Mouse (Mus musculus): ENCODE measurements around the gene Elavl3. TPM values are rescaled to one million over a fixed set of nuclear protein-coding genes. Genes with fewer than 3 reads are reported as not detected.
A peak's percentile ranks its signal among the peaks of the same experiment; 100 is the strongest.
"Not testable (repeated sequence)": the region's sequence is repeated elsewhere in the genome, so short reads cannot be mapped to it uniquely, and the experiment has no call there.

Elavl3 gene
- polyA plus RNA-seq, 1 experiment from 2014 or later = 8.2 TPM

DNA sequence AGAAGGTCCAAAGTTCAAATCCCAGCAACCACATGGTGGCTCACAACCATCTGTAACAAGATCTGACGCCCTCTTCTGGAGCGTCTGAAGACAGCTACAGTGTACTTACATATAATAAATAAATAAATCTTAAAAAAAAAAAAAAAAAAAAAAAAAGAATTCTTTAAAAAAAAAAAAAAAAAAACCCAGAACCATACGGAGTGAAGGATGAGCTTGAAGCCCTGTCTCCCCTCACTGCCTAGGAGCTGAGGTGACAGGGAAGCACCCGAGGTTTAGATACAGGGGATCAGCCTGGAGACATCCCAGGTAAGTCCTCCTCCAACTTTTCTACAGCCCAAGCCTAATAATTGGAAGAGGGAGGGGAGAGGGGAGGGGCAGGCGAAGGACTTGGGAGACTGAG, 24.0 kb upstream of the Elavl3 start:
- H3K36me3 ChIP-seq (replicated peaks) = peaks cover 56% of the 10 kb centered on the region
- H3K4me1 ChIP-seq; H3K9me3 ChIP-seq; DNase-seq (ENCODE audit: low spot score); H3K27me3 ChIP-seq (replicated peaks; ENCODE audit: low read depth, poor library complexity, severe bottlenecking); H3K4me3 ChIP-seq; H3K27ac ChIP-seq (replicated peaks): not testable (repeated sequence)
- WGBS = 82% methylated on average over 5 of the region's 5 CpGs

DNA sequence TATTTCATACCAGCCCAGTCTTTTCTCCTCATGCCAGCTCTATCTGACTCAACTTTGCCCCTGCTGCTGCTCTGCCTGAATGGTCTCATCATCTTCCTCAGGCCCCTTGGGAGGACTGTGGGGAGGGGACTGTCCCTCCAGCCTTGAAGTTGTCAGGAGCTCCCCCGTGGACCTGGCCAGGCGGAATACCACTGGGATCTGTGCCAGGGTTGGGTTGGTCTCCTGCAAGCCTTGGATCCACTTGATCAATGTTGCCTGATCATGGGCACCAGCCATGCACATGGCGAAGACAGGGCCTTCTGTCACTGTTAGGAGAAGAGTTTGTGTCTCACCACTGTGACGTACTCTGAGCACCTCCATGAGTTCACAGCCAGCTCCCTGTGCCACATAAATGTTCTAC, 20.5 kb upstream of the Elavl3 start:
- DNase-seq (ENCODE audit: low spot score) = no peak
- Histone ChIP-seq H3K36me3 (replicated peaks) (peaks cover 66% of the 10 kb centered on the region), H3K4me3 (0 out of 2 replicates have a peak overlapping the region, but pooled peaks have one; percentile 13), H3K27ac (replicated peaks) (no peak overlapping the region), H3K9me3 (no peaks in the 10 kb centered on the region), H3K4me1 (peaks cover 18% of the 10 kb centered on the region), H3K27me3 (replicated peaks; ENCODE audit: low read depth, poor library complexity, severe bottlenecking) (no peaks in the 10 kb centered on the region)
- WGBS = 92% methylated on average over 4 of the region's 4 CpGs

DNA sequence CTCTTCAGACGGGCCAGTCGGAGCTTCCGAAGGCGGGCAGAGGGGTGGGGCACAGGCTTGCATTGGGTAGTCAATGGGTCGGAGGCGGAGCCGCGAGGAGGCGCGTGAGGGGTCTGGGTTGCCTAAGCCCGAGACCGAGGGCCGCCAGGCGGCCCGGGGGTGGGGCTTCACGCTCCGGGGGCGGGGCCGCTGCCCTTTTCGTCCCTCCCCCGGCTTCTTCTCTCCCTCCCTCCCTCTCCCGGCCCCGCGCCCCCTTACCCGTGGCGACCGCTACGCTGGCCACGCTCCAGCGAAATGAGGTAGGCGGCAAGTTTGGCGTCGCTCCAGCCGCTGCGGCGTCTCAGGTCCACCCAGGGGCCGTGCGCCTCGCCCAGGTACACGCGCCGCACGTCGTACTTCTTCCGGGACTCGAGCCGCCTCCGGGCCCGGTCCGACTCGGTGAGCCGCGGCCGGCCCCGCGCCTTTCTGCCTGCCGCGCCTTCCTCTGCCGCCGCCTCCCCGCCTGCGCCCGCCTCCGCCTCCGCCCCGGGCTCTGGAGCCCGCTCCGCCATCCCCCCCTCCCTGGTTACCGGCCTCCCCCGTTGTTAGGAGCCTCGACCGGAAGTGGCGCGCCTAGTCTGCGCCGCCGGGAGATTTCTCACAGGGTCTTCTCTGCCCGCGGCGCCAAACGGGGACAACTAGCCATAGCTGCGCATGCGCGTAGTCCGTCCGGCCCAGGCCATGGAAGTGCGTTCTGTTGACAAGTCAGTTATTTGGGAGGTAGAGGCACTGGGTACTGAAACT, 19.2 kb upstream of the Elavl3 start, which contains the start of the genes Gm49318 and Zfp653:
Gene Gm49318, minus strand, starts transcription at position 469 of the 783 bp plus-strand sequence.
Gene Zfp653, minus strand, starts transcription at position 586 of the 783 bp plus-strand sequence.
- Histone ChIP-seq H3K27me3 (replicated peaks; ENCODE audit: low read depth, poor library complexity, severe bottlenecking) (no peaks in the 10 kb centered on the region), H3K27ac (replicated peaks) (peak within 1 kb of the TSS; percentile 99), H3K36me3 (replicated peaks) (peaks cover 67% of the 10 kb centered on the region), H3K9me3 (no peaks in the 10 kb centered on the region), H3K4me1 (peaks cover 18% of the 10 kb centered on the region), H3K4me3 (peak within 1 kb of the TSS; percentile 92)
- under 1% methylated on average over 87 of the region's 87 CpGs for WGBS
- DNase-seq (ENCODE audit: low spot score) = peak; percentile 98

DNA sequence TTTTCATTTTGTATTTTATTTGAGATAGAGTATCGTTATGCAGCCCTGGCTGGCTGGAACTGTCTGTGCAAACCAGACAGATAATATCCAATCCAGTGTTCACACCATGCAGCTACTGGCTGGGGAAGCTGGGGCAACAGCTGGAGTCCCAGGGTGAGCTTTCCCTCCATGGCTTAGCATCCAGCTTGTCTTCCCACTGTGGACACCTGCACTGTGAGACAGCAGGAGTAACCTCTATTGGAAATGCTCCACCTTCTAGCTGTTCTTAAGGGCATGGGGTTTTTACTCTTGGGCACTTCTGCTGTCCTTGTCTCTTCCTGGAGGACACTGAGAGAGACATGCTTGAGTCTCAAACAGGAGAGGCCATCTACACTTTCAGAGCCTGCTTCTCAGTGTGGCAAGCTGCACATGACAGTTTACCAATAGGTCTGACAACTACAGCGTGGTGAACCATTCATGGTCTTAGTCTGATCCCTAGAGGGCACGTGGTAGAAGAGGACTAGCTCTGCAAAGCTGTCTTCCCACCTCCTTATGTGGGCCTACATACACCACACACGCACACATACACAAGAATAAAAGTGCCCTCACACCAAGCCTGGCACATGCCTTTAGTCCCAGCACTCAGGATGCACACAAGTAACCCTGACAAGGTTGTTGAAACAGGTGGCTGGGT, 18.2 kb upstream of the Elavl3 start:
- H3K4me3 ChIP-seq = peak overlapping the region; percentile 92
- peaks cover 18% of the 10 kb centered on the region for H3K4me1 ChIP-seq
- H3K27me3 ChIP-seq (replicated peaks; ENCODE audit: low read depth, poor library complexity, severe bottlenecking) = no peaks in the 10 kb centered on the region
- peak overlapping the region; percentile 99; the same call in 1 of the 2 replicates for H3K27ac ChIP-seq (replicated peaks)
- H3K36me3 ChIP-seq (replicated peaks) = peaks cover 73% of the 10 kb centered on the region
- no peaks in the 10 kb centered on the region for H3K9me3 ChIP-seq
- DNase-seq (ENCODE audit: low spot score) = no peak
- 76% methylated on average over 4 of the region's 4 CpGs for WGBS

DNA sequence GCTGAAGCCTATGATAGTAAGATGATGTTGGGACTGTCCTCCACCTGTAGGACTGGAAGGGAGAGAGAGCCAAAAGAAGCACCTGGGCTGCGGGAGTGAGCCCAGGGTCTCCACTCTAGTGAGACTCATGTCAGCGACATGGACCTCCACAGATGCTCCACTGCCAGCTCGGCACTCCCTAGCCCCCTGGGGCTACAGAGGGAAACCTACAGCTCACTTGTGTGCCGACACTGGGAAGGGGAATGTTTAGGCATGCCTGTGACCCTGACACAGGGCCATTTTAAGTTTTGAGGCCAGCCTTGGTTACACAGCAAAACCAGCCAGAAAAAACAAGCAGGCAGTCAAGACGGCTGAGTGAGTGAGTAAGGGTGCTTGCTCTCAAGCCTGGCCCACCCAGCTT, 15.4 kb upstream of the Elavl3 start:
- 78% methylated on average over 5 of the region's 5 CpGs for WGBS
- Histone ChIP-seq H3K27me3 (replicated peaks; ENCODE audit: low read depth, poor library complexity, severe bottlenecking) (no peaks in the 10 kb centered on the region), H3K27ac (replicated peaks) (no peak overlapping the region), H3K36me3 (replicated peaks) (peaks cover 75% of the 10 kb centered on the region), H3K4me1 (peaks cover 18% of the 10 kb centered on the region), H3K9me3 (no peaks in the 10 kb centered on the region), H3K4me3 (no peak overlapping the region)
- DNase-seq (ENCODE audit: low spot score) = no peak

DNA sequence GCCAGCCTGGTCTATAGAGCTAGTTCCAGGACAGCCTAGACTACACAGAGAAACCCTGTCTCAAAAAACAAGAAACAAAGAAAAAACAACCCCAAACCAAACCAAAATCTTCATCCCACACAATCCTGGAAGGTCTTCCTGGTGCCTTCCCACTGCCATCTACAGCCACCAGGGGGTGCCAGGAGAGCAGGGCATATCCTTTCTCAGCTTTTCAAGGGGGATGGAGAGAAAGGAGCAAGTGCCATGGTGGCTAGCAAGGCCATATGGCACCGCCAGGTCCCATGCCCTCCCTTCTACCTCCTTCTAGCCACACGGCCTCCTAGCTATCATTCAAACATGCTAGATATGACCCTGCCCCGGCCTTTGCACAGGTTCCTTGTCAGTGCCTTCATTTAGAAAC, 14.6 kb upstream of the Elavl3 start:
- Histone ChIP-seq H3K4me1 (peaks cover 14% of the 10 kb centered on the region), H3K4me3 (no peak overlapping the region), H3K36me3 (replicated peaks) (peaks cover 82% of the 10 kb centered on the region), H3K27me3 (replicated peaks; ENCODE audit: low read depth, poor library complexity, severe bottlenecking) (no peaks in the 10 kb centered on the region), H3K27ac (replicated peaks) (no peak overlapping the region), H3K9me3 (no peaks in the 10 kb centered on the region)
- WGBS = 77% methylated on average over 3 of the region's 3 CpGs
- DNase-seq (ENCODE audit: low spot score) = peak; percentile 58

DNA sequence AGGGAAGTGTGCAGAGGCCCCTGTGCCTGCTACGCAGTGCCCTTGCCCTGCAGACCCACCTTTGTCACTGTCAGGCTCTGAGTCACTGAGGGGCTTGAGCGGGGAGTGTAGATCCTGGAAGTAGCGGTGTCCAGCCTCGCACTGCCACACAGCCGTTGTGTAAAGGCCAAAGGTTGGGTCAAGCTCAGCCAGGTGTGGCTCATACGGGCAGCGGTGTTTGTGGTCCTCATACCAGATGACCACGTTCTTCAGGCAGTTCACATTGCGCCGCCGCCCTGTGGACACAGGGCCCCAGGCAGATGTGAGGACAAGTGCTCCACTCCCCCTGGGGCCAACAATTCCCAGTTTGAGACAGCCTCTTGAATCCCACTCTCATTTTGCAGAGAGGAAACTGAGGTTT, 13.8 kb upstream of the Elavl3 start:
- peaks cover 89% of the 10 kb centered on the region for H3K36me3 ChIP-seq (replicated peaks)
- 96% methylated on average over 11 of the region's 11 CpGs for WGBS
- H3K27me3 ChIP-seq (replicated peaks; ENCODE audit: low read depth, poor library complexity, severe bottlenecking) = no peaks in the 10 kb centered on the region
- peaks cover 10% of the 10 kb centered on the region for H3K4me1 ChIP-seq
- H3K27ac ChIP-seq (replicated peaks) = no peak overlapping the region
- DNase-seq (ENCODE audit: low spot score) = no peak
- H3K4me3 ChIP-seq = no peak overlapping the region
- no peaks in the 10 kb centered on the region for H3K9me3 ChIP-seq

DNA sequence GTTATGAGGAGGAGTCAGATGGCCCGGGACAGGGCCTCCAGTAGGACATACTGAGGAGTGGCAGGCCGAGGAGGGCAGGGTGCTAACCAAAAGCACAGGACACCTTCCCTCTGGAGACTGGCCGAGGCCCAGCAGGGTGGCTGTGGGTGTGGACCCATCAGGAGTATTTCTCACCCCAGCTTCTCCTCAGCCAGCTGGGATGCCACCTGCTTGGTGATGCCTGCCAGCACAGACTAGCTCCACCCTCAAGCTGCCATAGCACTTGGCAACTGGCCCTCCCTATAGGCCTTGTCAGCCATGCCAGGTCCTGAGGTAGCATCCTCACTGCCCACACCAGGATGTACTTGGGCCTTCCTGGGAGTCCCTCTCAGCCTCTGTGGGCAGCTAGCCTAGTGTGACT, 12.5 kb upstream of the Elavl3 start:
- Histone ChIP-seq H3K4me1 (no peaks in the 10 kb centered on the region), H3K27ac (replicated peaks) (no peak overlapping the region), H3K27me3 (replicated peaks; ENCODE audit: low read depth, poor library complexity, severe bottlenecking) (no peaks in the 10 kb centered on the region), H3K9me3 (no peaks in the 10 kb centered on the region), H3K4me3 (no peak overlapping the region), H3K36me3 (replicated peaks) (peaks cover 91% of the 10 kb centered on the region)
- no peak for DNase-seq (ENCODE audit: low spot score)
- WGBS = 89% methylated on average over 3 of the region's 3 CpGs

DNA sequence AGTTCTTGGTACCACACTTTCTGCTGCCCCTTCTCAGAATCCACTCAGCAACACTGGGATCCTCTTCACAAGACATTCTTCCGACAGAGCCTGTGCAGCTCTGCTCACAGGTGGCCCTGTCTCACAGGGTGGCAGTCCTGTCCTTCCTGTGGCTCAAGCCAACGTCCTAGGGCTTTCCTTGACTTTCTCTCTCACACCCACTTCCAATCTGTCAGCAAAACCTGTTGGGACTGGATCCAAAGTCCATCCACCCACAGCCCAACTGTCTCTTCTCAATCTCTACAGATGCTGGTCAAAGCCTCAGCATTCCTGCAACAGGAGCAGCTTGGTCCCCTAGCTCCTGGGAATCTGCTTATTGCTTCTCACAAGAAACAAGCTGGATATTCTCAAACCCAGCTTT, 9.5 kb upstream of the Elavl3 start:
- Histone ChIP-seq H3K4me1 (no peaks in the 10 kb centered on the region), H3K4me3 (no peak overlapping the region), H3K36me3 (replicated peaks) (peaks cover 92% of the 10 kb centered on the region), H3K9me3 (no peaks in the 10 kb centered on the region), H3K27ac (replicated peaks) (no peak overlapping the region), H3K27me3 (replicated peaks; ENCODE audit: low read depth, poor library complexity, severe bottlenecking) (peaks cover 2% of the 10 kb centered on the region; the same call in 1 of the 2 replicates)
- DNase-seq (ENCODE audit: low spot score) = no peak
- 80% methylated on average over 2 of the region's 2 CpGs for WGBS

DNA sequence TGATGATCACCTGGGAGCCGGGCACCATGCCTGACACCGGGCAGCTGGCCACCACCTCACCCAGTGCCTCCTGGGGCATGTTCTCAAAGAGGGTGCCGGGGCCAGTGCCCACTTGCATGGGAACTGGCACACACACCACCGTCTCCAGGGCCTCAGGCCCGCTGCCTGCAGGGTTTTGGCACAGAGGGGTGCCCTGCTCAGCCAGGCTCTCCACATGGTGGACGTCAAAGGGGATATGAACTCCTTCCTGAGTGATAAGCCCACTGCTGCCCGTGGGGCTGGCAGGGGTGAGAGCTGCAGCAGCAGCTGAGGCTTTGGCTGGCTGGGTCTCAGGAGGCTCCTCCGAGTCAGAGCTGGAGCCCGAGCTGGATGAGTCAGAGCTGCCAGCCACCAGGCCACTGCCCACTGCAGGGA, 6.2 kb upstream of the Elavl3 start:
- Histone ChIP-seq H3K36me3 (replicated peaks) (peaks cover 58% of the 10 kb centered on the region), H3K9me3 (no peaks in the 10 kb centered on the region), H3K27me3 (replicated peaks; ENCODE audit: low read depth, poor library complexity, severe bottlenecking) (peaks cover 34% of the 10 kb centered on the region), H3K4me1 (peaks cover 15% of the 10 kb centered on the region), H3K4me3 (no peak overlapping the region), H3K27ac (replicated peaks) (no peak overlapping the region)
- DNase-seq (ENCODE audit: low spot score) = no peak
- 89% methylated on average over 9 of the region's 9 CpGs for WGBS

DNA sequence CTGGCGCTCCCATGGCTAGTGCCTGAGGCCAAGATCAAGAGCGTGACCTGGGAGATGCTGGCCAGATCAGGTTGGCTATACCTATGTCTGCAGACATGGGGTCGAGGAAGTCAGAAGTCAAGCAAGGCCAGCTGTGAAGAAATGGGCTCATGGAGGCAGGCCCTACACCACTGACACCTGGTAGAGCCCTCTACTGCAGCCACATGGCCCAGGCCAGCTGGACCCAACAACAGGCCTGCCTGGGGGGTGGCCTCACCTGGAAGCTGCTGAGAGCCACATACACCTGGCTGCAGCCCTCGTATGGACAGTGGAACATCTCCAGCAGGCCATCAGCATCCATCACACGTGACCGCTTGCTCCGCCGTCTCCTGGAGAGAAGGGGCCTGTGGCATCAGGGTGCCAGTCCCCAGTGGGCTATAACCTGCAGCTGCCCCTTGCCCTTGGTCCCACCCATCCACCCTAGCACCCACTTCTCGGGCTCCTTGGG, 5.3 kb upstream of the Elavl3 start:
- WGBS = 90% methylated on average over 9 of the region's 9 CpGs
- Histone ChIP-seq H3K4me1 (peaks cover 15% of the 10 kb centered on the region), H3K9me3 (no peaks in the 10 kb centered on the region), H3K36me3 (replicated peaks) (peaks cover 49% of the 10 kb centered on the region), H3K27ac (replicated peaks) (no peak overlapping the region), H3K4me3 (no peak overlapping the region), H3K27me3 (replicated peaks; ENCODE audit: low read depth, poor library complexity, severe bottlenecking) (peaks cover 43% of the 10 kb centered on the region)
- no peak for DNase-seq (ENCODE audit: low spot score)

DNA sequence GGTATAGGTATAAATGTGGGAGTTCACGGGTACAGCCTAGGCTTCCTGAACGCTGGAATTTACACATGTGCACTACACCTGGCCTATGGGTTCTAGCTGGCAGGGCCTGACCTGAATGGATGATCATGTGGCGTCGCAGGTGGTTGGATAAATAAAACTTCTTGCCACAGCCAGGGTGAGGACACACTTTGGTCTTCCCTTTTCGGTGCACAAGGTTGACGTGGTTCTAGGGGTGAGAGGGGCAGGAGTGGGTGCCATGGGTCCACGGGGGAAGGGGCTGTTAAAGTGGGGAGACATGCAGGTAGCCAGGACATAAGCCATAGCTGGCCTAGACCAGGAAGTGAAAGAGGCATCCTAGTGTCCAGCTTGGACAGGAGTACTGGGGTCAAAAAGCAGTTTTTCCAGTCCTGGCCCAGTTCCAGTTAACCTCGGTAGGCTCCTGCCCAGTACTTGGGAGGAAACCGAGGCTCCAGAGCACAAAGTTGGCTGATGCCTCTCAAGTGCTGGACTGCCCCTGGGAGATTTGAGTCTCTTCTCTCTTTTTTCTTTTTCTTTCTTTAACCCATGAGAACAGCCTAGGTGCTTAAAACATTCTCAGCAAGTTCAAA, 4.6 kb upstream of the Elavl3 start:
- DNase-seq (ENCODE audit: low spot score) = no peak
- no peaks in the 10 kb centered on the region for H3K9me3 ChIP-seq
- H3K4me3 ChIP-seq = no peak overlapping the region
- no peak overlapping the region for H3K27ac ChIP-seq (replicated peaks)
- H3K4me1 ChIP-seq = peaks cover 21% of the 10 kb centered on the region
- H3K36me3 ChIP-seq (replicated peaks) = peaks cover 42% of the 10 kb centered on the region
- WGBS = 79% methylated on average over 9 of the region's 9 CpGs
- H3K27me3 ChIP-seq (replicated peaks; ENCODE audit: low read depth, poor library complexity, severe bottlenecking) = peaks cover 50% of the 10 kb centered on the region

Measured in embryonic facial prominence, embryonic 10.5 days (tissue).